Mouse (Mus musculus): ENCODE data around the gene Ctnna3. TPM values are rescaled to one million over a fixed set of nuclear protein-coding genes. Genes with fewer than 3 reads are reported as not detected.

Ctnna3 gene
- polyA plus RNA-seq, 1 experiment from 2014 or later = 0.55 TPM

DNA sequence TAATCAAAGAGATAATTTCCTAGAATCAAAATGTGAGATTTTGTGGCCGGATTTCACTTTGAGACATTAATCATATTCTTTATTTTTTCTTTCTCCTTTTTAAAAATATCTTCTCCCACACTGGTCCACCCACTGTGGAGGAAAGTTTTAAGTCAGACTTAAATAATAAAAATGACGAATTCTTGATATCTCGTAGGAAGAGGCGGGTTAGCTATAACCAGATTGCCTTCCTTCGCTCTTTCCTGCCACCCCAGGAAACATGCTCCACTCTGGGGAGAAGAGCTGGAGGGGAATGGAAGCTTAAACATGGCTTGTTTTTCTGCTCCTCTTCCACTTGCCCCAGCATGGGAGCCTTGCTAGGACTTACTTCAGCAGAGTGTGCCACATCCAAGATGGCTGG is 169.5 kb downstream of the Ctnna3 start:
- Histone ChIP-seq H3K36me3 (ENCODE audit: control insufficient read depth, insufficient read depth, low read length) (no peaks in the 10 kb centered on the region), H3K9me3 (ENCODE audit: control insufficient read depth, low read length) (no peaks in the 10 kb centered on the region), H3K27ac (ENCODE audit: low read depth, low read length) (no peak overlapping the region), H3K4me1 (ENCODE audit: control insufficient read depth, insufficient read depth, low read length) (no peaks in the 10 kb centered on the region), H3K4me2 (replicated peaks; ENCODE audit: low read depth, low read length) (no peak overlapping the region), H3K9ac (ENCODE audit: low read depth, low read length) (no peak overlapping the region), H3K4me3 (ENCODE audit: low read length) (no peak overlapping the region), H3K27me3 (ENCODE audit: control insufficient read depth, insufficient read depth, low read length) (no peaks in the 10 kb centered on the region)
- 86% methylated on average over 5 of the region's 5 CpGs for WGBS
- no peak for ATAC-seq (ENCODE audit: low FRiP score, low TSS enrichment)

DNA sequence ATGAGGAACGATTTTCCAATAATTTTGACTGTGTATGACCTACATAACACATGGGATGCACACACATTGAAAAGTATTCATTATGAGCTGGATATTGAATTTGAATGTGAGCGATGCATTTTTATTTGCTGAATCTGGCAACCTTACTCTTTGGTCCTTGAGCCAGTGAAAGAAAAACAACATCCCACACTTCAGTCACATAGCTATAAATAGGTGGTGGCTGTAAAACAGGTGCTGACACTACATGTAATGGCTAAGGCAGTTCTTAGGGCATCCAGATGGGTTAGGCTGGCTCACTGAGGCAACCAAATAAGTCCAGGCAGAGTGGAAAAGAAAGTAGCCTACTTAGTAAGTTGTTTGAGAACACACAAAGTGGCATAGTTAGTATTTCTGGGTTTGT is 171.3 kb downstream of the Ctnna3 start:
- H3K4me1 ChIP-seq (ENCODE audit: control insufficient read depth, insufficient read depth, low read length) = no peaks in the 10 kb centered on the region
- no peak for ATAC-seq (ENCODE audit: low FRiP score, low TSS enrichment)
- H3K27me3 ChIP-seq (ENCODE audit: control insufficient read depth, insufficient read depth, low read length) = no peaks in the 10 kb centered on the region
- 67% methylated on average over 2 of the region's 2 CpGs for WGBS
- H3K27ac ChIP-seq (ENCODE audit: low read depth, low read length) = no peak overlapping the region
- H3K4me3 ChIP-seq (ENCODE audit: low read length) = no peak overlapping the region
- H3K9me3 ChIP-seq (ENCODE audit: control insufficient read depth, low read length) = peaks cover 5% of the 10 kb centered on the region; the same call in 1 of the 2 replicates
- H3K4me2 ChIP-seq (replicated peaks; ENCODE audit: low read depth, low read length) = no peak overlapping the region
- H3K9ac ChIP-seq (ENCODE audit: low read depth, low read length) = no peak overlapping the region
- no peaks in the 10 kb centered on the region for H3K36me3 ChIP-seq (ENCODE audit: control insufficient read depth, insufficient read depth, low read length)

GRCm38 (mm10) chr10:63628546-63628945 is 198.6 kb downstream of the Ctnna3 start:
- Histone ChIP-seq H3K9ac (ENCODE audit: low read depth, low read length) (no peak overlapping the region), H3K27me3 (ENCODE audit: control insufficient read depth, insufficient read depth, low read length) (no peaks in the 10 kb centered on the region), H3K4me1 (ENCODE audit: control insufficient read depth, insufficient read depth, low read length) (no peaks in the 10 kb centered on the region), H3K4me3 (ENCODE audit: low read length) (no peak overlapping the region), H3K27ac (ENCODE audit: low read depth, low read length) (no peak overlapping the region), H3K9me3 (ENCODE audit: control insufficient read depth, low read length) (no peaks in the 10 kb centered on the region), H3K36me3 (ENCODE audit: control insufficient read depth, insufficient read depth, low read length) (no peaks in the 10 kb centered on the region), H3K4me2 (replicated peaks; ENCODE audit: low read depth, low read length) (no peak overlapping the region)
- WGBS = 56% methylated on average over 1 of the region's 1 CpGs
- ATAC-seq (ENCODE audit: low FRiP score, low TSS enrichment) = no peak

- Histone ChIP-seq H3K27me3 (ENCODE audit: control insufficient read depth, insufficient read depth, low read length) (no peaks in the 10 kb centered on the region), H3K4me3 (ENCODE audit: low read length) (no peak overlapping the region), H3K9ac (ENCODE audit: low read depth, low read length) (no peak overlapping the region), H3K27ac (ENCODE audit: low read depth, low read length) (no peak overlapping the region), H3K4me2 (replicated peaks; ENCODE audit: low read depth, low read length) (no peak overlapping the region), H3K4me1 (ENCODE audit: control insufficient read depth, insufficient read depth, low read length) (no peaks in the 10 kb centered on the region), H3K9me3 (ENCODE audit: control insufficient read depth, low read length) (no peaks in the 10 kb centered on the region), H3K36me3 (ENCODE audit: control insufficient read depth, insufficient read depth, low read length) (no peaks in the 10 kb centered on the region)
- no peak for ATAC-seq (ENCODE audit: low FRiP score, low TSS enrichment)
- WGBS = 69% methylated on average over 1 of the region's 1 CpGs
These were observed 204.0 kb downstream of the Ctnna3 start for GRCm38 (mm10) chr10:63633915-63634314.

GRCm38 (mm10) chr10:63637987-63638386 is 208.1 kb downstream of the Ctnna3 start:
- Histone ChIP-seq H3K4me1 (ENCODE audit: control insufficient read depth, insufficient read depth, low read length) (no peaks in the 10 kb centered on the region), H3K27ac (ENCODE audit: low read depth, low read length) (no peak overlapping the region), H3K9ac (ENCODE audit: low read depth, low read length) (no peak overlapping the region), H3K27me3 (ENCODE audit: control insufficient read depth, insufficient read depth, low read length) (no peaks in the 10 kb centered on the region), H3K36me3 (ENCODE audit: control insufficient read depth, insufficient read depth, low read length) (no peaks in the 10 kb centered on the region), H3K4me2 (replicated peaks; ENCODE audit: low read depth, low read length) (no peak overlapping the region), H3K9me3 (ENCODE audit: control insufficient read depth, low read length) (no peaks in the 10 kb centered on the region), H3K4me3 (ENCODE audit: low read length) (no peak overlapping the region)
- no peak for ATAC-seq (ENCODE audit: low FRiP score, low TSS enrichment)
- WGBS = 70% methylated on average over 5 of the region's 5 CpGs

- Histone ChIP-seq H3K27ac (ENCODE audit: low read depth, low read length) (no peak overlapping the region), H3K4me2 (replicated peaks; ENCODE audit: low read depth, low read length) (no peak overlapping the region), H3K27me3 (ENCODE audit: control insufficient read depth, insufficient read depth, low read length) (no peaks in the 10 kb centered on the region), H3K36me3 (ENCODE audit: control insufficient read depth, insufficient read depth, low read length) (no peaks in the 10 kb centered on the region), H3K4me1 (ENCODE audit: control insufficient read depth, insufficient read depth, low read length) (no peaks in the 10 kb centered on the region), H3K9ac (ENCODE audit: low read depth, low read length) (no peak overlapping the region), H3K4me3 (ENCODE audit: low read length) (no peak overlapping the region), H3K9me3 (ENCODE audit: control insufficient read depth, low read length) (no peaks in the 10 kb centered on the region)
- WGBS = 63% methylated on average over 3 of the region's 3 CpGs
- ATAC-seq (ENCODE audit: low FRiP score, low TSS enrichment) = no peak
These were observed 217.4 kb downstream of the Ctnna3 start for GRCm38 (mm10) chr10:63647300-63647699.

DNA sequence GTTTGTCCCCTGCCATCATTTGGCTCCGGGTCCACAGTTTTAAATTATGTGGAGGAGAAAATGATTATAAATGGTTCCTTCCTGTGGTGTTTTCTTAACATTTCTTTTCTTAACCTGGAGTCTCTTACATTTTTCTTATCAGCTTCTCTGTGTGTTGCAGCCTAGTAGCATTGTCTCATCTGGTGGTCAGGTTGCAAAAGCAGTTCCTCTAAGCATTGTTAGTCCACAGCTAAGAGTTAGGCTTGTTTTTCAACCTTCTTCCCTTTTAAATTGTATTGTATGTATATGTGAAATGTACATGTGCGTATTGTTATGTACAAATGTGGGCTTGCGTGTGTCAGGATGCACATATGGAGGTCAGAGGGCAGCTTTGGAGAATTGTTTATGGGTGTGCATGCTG is 220.4 kb downstream of the Ctnna3 start:
- Histone ChIP-seq H3K27me3 (ENCODE audit: control insufficient read depth, insufficient read depth, low read length) (no peaks in the 10 kb centered on the region), H3K9me3 (ENCODE audit: control insufficient read depth, low read length) (no peaks in the 10 kb centered on the region), H3K4me3 (ENCODE audit: low read length) (no peak overlapping the region), H3K4me1 (ENCODE audit: control insufficient read depth, insufficient read depth, low read length) (no peaks in the 10 kb centered on the region), H3K36me3 (ENCODE audit: control insufficient read depth, insufficient read depth, low read length) (no peaks in the 10 kb centered on the region), H3K9ac (ENCODE audit: low read depth, low read length) (no peak overlapping the region), H3K4me2 (replicated peaks; ENCODE audit: low read depth, low read length) (no peak overlapping the region), H3K27ac (ENCODE audit: low read depth, low read length) (no peak overlapping the region)
- WGBS = 88% methylated on average over 3 of the region's 3 CpGs
- no peak for ATAC-seq (ENCODE audit: low FRiP score, low TSS enrichment)

GRCm38 (mm10) chr10:63652887-63653286 is 223.0 kb downstream of the Ctnna3 start:
- Histone ChIP-seq H3K4me3 (ENCODE audit: low read length) (no peak overlapping the region), H3K27me3 (ENCODE audit: control insufficient read depth, insufficient read depth, low read length) (no peaks in the 10 kb centered on the region), H3K36me3 (ENCODE audit: control insufficient read depth, insufficient read depth, low read length) (no peaks in the 10 kb centered on the region), H3K9me3 (ENCODE audit: control insufficient read depth, low read length) (no peaks in the 10 kb centered on the region), H3K4me1 (ENCODE audit: control insufficient read depth, insufficient read depth, low read length) (no peaks in the 10 kb centered on the region), H3K4me2 (replicated peaks; ENCODE audit: low read depth, low read length) (no peak overlapping the region), H3K27ac (ENCODE audit: low read depth, low read length) (no peak overlapping the region), H3K9ac (ENCODE audit: low read depth, low read length) (no peak overlapping the region)
- no peak for ATAC-seq (ENCODE audit: low FRiP score, low TSS enrichment)
- WGBS = 87% methylated on average over 9 of the region's 9 CpGs

- no peaks in the 10 kb centered on the region for H3K4me1 ChIP-seq (ENCODE audit: control insufficient read depth, insufficient read depth, low read length)
- no peak overlapping the region for H3K4me2 ChIP-seq (replicated peaks; ENCODE audit: low read depth, low read length)
- no peaks in the 10 kb centered on the region for H3K27me3 ChIP-seq (ENCODE audit: control insufficient read depth, insufficient read depth, low read length)
- WGBS = 96% methylated on average over 3 of the region's 3 CpGs
- ATAC-seq (ENCODE audit: low FRiP score, low TSS enrichment) = no peak
- H3K9me3 ChIP-seq (ENCODE audit: control insufficient read depth, low read length) = no peaks in the 10 kb centered on the region
- no peaks in the 10 kb centered on the region for H3K36me3 ChIP-seq (ENCODE audit: control insufficient read depth, insufficient read depth, low read length)
- H3K4me3 ChIP-seq (ENCODE audit: low read length) = no peak overlapping the region
- no peak overlapping the region for H3K9ac ChIP-seq (ENCODE audit: low read depth, low read length)
- no peak overlapping the region for H3K27ac ChIP-seq (ENCODE audit: low read depth, low read length)
These were observed 223.7 kb downstream of the Ctnna3 start for GRCm38 (mm10) chr10:63653571-63653970.

DNA sequence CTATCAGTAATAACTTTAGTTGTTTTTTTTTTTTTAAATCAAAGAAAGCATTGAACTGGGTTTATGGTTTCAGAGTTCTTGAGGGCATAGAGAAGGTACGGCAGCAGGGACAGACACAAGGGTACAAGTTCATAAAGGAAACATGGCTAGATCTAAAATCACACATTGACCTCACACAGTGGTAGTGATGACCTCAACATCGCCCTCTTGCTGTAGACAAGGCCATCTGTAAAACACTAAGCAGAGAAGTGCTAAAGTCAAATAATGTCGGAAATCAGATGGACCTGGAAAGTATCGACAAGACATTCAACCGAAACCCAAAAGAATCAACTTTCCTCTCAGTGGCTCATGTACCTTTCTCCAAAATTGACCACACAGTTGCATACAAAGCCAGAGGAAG is 224.7 kb downstream of the Ctnna3 start:
- Histone ChIP-seq H3K9ac (ENCODE audit: low read depth, low read length) (no peak overlapping the region), H3K4me1 (ENCODE audit: control insufficient read depth, insufficient read depth, low read length) (no peaks in the 10 kb centered on the region), H3K4me2 (replicated peaks; ENCODE audit: low read depth, low read length) (no peak overlapping the region), H3K27me3 (ENCODE audit: control insufficient read depth, insufficient read depth, low read length) (no peaks in the 10 kb centered on the region), H3K9me3 (ENCODE audit: control insufficient read depth, low read length) (no peaks in the 10 kb centered on the region), H3K4me3 (ENCODE audit: low read length) (no peak overlapping the region), H3K36me3 (ENCODE audit: control insufficient read depth, insufficient read depth, low read length) (no peaks in the 10 kb centered on the region), H3K27ac (ENCODE audit: low read depth, low read length) (no peak overlapping the region)
- ATAC-seq (ENCODE audit: low FRiP score, low TSS enrichment) = no peak
- 91% methylated on average over 5 of the region's 5 CpGs for WGBS
